Mouse (Mus musculus) central nervous system, embryonic 11.5 days (tissue): ENCODE results near the gene Serp2. TPM values are rescaled to one million over a fixed set of nuclear protein-coding genes. Genes with fewer than 3 reads are reported as not detected.

Experiments
- polyA plus RNA-seq: library from polyadenylated mRNA; depleted of rRNA; stranded (reverse); fragments of >200 nt; gene quantifications from 2 replicates; pipeline ENCODE4 v1.2.3, GENCODE M21; 2012; rRNA removed

The Serp2 gene
- polyA plus RNA-seq: 30.4 and 49.2 TPM in 2 replicates

GRCm38 (mm10) chr14:76556852-76557208, at the start of gene Serp2:
Gene Serp2 (minus strand): TSS chr14:76556889.

Other genes starting within 250 kb of the Serp2 start
- 395 and 459 TPM in 2 replicates for gene Tsc22d1, start 141.9 kb downstream of the Serp2 start, polyA plus RNA-seq